Mouse (Mus musculus) Muller cell, postnatal 12 days (primary cell): ENCODE measurements around the gene Gcn1l1.

Experiments used
- DNase-seq: peaks from one replicate; pipeline ENCODE4 v3.0.0-alpha.2; 2015; ENCODE audit errors: inconsistent ontology term

Gene Gcn1l1

DNA sequence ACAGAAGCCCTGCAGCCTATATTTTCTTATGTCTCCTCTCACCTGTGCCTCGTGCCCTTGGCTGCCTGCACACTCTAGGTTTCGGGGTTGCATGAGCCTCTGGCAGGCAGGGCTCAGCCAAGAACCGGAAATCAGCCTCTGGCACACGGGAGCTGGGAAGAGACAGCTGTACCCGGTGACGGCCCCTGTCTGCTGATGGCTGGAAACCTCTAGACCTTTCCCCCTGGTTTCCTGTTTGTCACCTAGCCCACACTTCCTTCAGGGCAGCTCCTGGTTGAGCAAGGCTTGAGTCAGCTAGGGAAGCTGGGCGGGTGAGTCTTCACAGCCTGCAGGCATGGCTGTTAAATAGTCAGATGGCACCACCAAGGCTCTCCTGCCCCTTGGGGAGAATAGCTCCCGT lies 30.2 kb upstream of the Gcn1l1 start:
- DNase-seq: no peak

DNA sequence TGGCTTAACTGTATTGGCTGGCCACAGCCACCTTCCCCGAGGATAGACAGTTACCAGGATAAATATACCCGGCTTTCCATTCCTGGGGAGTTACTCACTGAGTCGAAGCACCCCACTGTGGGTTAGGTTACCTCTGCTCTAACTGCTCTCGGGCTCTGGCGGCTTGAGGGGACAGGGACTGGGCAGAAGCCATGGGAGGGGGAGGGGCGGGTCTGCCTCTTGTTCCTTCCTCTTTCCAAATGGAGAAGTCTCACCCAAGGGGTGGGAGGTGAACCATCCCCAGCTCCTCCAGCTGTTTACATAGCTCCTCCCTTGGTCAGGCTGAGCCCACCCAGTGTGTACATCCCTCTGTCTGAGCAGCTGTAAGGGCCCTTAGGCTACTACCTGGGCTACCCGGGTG lies 29.4 kb upstream of the Gcn1l1 start:
- no peak for DNase-seq

DNA sequence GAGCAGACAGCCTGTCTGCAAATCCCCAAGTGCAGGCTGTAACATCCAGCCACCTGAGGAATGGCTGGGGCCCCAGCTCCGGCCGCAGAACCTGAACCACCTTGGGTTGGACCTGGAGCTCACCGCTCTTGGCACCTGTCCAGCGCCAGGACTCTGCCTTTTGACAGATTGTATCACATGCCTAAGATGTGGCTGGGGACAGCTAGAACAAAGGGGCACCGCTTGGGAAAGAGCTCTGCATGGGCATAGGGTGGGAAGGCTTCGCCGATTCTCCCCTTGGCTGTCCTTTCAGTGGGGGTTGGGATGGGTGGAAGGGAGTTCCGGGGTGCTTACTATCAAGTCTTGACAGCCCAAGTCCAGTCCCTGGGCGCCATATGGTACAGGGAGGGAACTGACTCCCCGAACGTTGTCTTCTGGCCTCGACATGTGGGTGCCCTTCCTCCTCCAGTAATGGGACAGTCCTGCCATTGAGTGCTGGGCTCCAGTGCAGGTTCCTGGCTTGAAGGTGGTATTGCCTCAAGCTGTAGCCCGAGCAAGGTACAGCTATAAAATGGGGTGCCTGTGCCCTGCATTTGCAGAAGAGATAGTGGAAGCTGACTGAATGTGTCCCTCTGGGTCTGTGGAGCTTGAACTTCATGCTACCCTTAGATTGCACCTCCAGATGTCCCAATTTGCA lies 26.9 kb upstream of the Gcn1l1 start:
- DNase-seq: no peak

DNA sequence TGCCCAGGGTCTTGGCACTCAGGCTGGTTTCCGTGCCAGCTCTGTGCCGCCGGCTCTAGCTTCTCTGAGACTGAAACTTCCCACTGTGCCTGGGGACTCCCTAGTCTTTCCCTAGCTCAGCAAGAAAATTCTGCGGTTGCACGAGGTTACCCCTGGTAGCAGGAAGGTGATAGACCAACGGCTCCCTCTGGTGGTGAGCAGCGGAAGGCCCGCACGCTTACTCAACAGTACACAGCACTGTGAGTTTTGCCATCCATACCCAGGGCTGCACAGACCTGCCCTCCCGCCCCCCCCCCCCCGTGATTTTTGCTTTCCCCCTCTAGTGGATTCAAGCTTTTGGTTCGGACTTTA lies 26.4 kb upstream of the Gcn1l1 start:
- DNase-seq: peak; percentile 93

DNA sequence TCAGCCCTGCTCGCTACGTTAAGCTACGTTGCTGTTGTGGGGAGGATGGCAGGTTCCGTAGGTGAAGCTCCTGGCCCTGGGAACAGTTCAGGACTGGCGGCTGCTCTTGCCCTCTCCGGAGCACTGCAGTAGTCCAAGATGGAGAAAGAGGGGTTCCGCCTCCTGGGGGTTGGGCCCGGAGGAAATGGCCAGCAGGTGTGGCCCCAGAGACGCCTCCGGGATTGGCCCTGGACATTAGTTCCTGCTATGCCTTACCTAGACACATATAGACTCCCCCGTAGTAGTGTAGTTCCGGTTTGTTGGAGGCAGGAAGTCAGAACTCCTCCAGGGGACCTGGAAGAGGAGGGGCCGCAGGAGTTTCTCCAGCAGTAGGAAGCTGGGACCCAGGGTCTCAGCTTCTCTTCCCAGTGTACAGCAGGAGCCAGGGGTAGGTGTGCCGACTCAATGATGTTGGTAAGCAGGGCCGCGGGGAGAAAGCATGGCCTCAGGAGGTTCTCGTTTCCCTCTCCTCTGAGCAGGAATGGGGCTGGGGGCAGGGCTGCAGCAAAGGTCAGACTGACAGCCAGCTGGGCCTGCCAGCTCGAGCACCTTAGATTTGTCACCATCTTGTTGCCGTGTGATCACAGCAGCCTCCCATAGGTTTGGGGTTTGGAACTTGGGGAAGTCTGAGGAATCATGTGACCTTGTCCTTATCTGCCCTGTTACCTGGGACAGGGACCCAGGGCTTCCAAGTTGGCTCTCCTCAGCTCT lies 22.2 kb upstream of the Gcn1l1 start:
- DNase-seq: no peak

DNA sequence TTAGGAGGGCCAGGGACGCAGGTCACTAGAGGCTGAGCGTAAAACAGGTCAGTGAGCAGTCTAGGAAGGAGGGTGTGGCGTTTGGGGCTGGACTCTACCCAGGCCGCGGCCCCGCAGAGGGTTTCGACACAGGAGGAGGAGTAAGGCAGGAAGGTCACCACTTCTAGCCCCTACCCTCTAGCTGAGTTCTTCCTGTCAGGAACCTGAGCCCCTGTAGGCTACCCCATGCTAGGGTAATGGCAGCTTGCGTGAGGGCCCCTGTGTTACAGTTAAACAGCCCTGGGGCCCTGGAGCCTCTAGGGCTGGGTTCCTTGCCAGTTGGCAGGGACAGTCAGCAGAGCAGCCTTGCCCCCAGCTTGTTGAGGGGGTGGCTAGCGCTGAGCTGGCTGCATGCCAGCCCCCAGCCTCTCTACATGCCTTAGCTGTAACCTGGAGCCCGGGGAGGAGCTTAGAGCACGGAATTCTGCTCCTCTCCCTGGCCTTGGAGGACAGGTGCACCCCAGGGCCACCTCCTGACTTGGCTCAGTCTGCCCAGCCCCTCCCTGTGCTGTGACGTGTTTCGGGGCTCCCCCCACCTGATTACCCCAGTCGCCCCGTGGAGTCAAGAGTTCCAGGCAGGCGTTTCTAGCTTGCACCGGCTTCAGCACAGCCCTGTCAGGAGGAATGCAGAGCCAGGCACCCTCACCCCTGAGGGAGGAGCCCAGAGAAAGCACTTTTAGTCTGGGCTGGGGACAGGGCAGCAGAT lies 21.4 kb upstream of the Gcn1l1 start:
- peak; percentile 92 for DNase-seq

DNA sequence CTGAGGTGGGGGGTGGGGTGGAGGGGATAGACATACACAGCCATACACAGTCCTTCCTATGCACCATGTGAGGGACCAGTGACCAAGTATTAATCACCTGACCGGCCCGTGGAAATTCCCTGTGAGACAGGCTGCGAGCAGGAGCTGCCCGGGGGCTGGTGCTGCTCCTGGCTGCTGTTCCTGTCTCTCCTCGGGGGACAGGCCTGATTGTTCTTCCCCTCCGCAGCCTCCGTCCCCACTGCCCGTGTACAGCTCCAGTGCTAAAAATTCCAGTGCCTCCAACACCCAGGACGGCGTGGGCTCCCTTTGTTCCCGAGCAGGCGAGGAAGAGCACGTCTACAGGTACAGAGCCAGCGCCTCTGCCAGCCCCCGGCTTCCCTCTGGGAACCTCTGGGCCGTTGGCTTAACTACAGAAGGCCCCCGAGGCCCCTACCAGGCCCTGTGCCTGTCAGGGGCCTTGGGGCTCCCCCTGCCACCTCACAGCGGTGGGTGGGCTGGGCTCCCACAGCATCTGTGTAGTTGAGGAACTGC lies 20.3 kb upstream of the Gcn1l1 start:
- no peak for DNase-seq

DNA sequence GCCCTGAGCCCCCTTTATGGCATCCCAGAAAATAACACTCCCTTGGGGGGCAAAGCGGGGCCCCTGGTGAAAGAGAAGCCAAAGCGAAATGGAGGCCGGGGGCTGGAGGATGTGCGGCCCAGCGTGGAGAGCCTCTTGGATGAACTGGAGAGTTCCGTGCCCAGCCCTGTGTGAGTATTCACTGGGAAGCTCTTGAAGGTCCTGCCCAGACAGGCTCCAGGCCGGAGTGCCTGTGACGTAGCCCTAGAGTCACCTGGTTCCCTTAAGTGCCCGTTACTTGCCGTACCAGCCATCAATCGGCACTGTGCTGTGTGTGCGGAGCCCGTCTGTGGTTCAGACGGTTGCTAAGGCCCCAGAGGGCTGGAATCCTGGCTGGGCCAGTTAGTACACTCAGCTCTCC lies 19.4 kb upstream of the Gcn1l1 start:
- DNase-seq: no peak

DNA sequence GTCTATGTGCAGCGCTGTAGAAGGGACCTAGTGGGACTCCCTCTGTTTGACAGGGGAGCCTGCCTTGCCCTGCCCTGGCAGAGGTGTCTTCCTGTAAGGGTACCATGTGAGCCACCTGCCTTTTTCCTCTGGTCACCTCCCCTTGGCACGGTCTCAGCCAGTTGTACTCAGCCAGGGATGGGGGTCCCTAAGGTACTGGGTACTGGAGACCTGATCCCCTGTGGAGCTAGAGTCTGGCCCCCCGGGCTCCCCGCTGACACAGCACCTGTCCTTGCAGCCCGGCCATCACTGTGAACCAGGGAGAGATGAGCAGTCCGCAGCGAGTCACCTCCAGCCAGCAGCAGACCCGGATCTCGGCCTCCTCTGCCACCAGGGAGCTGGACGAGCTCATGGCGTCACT lies 18.5 kb upstream of the Gcn1l1 start:
- no peak for DNase-seq

DNA sequence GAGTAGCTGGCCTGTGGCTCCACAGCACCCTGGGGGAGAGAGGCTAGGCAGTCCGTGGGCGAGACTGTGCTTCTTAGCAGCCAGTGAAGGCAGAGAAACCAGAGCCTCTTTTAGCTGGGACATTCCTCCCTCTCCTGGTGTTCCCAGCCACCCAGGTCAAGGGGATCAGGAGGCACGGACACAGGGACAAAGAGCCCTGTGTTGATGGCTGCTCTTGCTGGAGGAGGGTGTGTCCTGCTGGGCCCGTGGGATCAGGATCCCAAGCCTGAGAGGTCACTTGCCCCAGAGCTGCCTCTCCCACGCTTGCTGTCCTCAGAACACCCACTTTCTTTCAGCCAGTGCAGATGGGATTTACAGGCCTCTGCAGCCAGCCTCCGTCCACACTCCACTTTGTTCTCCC lies 18.0 kb upstream of the Gcn1l1 start:
- DNase-seq: peak; percentile 83

DNA sequence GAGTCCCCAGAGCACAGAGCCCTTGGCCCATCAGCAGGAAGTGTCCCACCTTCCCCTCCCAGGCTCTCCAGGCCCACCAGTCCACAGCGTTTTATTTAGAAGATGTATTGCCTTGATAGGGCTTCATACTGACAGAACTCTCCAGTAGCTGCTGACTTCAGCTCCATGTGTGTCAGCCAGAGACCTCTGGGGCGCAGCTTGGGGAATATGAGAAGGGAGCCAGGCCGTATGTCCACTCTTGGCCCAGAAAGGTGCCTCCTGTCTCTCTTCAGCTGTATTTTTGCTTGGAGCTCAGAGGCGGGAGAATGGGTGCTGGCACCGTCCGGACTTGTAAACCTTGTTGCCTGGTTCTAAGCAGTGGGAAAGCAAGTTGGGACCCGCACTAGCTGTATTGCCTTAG lies 17.6 kb upstream of the Gcn1l1 start:
- no peak for DNase-seq

DNA sequence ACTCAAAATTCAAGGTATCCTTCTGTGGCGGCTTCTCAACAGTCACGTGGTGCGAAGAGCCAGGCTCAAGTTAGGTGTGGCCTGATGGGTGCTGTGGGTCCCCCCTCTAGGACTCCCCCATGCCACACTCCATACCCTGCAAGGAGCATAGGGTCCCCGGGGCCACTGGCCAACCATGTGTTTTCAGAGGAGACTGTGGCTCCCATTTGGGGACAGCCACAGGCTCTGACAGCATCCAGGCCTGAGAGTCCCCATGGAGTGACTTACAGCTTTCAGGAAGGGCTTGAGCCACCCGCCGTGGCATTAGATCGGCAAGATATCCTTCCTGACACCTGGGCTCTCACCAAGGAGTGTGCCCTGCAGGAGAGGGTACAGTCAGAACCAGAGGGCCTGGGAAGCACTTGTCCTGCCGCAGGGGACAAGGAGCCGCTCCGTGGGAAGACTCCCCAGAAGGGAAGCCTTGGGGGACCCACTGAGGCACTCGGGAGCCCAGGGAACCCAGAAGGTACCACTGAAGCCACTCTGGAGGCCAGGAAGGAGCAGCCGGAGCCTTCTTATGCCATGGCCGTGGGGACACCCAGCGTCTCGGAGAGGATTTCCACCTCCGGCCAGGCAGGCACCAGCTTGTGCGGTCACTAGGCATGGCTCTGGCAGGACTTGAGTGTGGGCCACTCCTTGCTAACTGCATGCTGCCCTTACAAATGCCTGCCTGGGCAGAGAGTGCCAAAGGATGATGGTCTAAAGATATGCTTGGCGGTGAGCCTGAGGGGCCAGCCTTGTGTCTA lies 16.4 kb upstream of the Gcn1l1 start:
- no peak for DNase-seq

DNA sequence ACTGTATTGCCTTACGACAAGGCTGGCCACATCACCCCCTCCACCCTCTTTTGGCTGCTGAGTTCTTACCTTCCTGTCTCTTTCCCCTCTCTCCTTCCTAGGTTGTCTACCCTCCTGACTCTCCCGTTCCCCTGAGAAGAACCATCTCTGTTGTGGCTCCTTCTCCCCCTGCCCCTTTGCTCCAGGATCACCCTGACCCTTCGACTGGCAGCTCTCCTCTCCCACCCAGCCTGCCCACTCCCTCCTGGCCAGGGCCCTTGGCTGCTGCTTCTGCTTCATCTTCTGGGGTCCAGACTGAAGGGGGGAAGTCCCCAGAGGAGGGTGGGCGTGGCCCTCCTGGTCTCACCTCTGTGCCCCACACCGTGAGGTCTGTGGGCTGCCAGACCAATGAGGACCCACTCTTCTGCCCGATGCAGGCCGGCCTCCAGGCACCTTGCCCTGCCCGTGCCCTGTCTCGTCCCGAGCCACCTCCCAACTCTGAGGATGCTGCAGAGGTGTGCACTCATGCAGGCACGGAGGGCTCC lies 14.5 kb upstream of the Gcn1l1 start:
- DNase-seq: no peak

DNA sequence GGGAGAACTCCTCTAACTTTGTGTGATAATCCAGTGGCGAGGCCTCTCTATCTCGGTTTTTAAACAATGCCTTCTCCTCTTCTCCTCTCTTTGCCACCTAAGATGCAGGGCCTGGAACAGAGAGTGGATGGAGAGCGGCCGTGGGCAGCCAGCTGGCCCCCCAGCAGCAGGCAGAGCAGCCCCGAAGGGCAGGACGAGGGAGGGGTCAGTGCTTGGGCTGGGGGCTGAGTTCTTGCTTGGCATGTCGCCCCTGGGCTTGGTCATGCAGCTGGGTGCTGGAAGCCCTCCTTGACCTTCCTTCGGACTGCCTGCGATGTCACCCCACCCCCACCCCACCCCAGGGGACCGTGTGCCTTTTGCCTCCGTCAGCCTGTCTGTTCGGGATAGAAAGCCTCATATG lies 13.7 kb upstream of the Gcn1l1 start:
- no peak for DNase-seq

DNA sequence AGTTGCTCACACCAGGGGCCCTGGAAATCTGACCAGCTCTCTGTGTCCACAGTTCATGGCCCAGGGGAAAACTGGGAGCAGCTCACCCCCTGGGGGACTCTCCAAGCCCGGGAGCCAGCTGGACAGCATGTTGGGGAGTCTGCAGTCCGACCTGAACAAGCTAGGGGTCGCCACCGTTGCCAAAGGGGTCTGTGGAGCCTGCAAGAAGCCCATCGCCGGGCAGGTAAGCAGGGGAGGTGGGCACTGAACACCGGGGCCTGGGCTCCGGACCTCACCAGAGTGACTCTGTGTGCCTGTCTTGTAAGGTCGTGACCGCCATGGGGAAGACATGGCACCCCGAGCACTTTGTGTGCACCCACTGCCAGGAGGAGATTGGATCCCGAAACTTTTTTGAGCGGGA lies 13.3 kb upstream of the Gcn1l1 start:
- no peak for DNase-seq

DNA sequence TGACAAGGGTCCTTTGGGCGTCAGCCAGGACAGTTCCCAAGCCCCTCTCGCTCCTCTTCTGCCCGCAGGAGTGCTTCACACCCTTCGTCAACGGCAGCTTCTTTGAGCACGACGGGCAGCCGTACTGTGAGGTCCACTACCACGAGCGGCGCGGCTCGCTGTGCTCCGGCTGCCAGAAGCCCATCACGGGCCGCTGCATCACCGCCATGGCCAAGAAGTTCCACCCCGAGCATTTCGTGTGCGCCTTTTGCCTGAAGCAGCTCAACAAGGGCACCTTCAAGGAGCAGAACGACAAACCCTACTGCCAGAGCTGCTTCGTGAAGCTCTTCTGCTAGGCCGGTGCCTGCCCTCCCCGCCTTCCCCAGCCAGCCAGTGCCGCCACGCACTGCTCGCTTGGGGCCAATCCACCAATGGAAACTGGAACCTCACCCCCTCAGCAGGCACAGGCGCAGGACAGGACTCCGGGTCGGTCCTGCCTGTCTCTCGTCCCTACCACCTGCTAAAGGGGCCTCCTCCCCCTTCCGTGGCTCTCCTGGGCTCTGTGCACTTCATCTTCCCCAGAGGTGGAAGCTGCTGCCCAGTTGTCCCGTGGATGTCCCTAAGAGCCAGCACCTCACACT lies 11.1 kb upstream of the Gcn1l1 start:
- DNase-seq: no peak

DNA sequence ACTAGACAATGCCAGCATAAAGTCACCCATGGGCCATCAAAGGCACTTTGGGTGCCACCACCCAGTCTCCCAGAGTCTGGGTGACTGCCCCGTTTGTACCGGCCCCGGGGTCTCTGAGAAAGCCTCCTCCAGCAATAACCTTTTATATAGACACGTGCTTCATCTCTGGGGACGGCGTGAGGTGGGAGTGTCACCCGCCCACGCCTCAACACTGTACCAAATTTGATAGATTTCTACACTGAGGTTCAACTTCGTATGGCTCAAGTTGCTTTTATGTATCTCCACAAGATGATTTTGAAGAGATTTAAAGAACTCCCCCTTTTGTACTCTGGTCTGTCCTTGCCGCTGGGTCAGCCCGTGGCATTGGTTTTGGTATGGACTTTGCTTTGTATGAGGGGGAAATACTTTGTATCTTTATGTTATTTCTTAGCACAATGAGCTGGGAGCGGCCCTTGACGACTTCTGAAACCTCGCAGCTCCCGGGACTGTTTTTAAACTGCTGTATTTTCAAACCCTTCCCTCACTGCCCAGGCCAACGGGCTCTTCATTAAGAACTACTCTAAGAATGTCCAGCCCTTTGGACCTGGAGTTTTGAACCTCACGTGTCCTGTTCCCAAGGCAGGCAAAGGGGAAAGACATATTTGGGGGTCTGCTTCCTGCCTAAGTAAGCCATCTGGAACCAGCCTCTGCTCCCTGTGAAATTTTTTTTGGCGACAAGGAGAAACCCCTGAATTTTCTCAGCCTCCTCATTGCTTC lies 10.3 kb upstream of the Gcn1l1 start:
- DNase-seq: no peak

DNA sequence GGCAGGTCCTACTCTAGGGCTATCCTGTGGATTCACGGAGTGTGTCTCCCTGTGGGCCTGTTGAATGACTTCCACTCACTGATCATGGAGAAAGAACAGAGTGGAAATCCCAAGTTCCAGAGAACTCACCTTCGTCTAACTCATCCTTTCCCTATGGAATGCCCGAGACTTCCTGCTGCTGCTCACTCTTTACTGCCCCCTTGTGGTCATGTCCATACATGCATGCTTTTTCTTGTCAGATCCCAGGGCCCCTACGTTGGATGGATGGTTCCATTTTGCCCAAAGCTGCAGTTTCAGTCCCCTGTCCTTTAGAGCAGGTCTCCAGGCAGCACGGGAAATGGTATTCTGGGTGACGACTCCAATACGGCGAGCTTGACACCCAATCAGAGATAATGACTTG lies 8.8 kb upstream of the Gcn1l1 start:
- DNase-seq: no peak

DNA sequence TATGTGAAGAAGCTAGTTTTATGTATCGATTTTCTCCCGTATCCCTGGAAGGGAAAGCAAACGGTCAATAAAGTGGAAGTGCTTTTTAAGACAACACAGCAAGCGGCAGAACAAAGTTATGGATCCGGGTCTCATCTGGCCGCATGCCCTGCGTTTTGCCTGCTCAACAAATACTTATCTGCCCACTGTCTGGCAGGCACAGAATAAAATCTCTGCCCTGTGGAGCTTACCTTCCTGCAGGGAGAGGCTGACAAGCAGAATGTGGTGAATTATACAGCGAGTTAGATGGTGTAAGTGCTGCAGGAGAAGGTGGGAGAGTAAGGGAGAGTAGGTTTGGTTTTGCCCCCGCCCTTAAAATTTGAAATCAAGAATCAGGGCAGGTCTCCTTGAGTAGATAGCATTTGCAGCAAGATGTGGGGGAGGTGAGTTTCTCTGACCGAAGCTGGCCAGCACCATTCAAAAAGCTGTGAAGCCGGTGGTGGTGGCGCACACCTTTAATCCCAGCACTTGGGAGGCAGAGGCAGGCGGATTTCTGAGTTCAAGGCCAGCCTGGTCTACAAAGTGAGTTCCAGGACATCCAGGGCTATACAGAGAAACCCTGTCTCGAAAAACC lies 6.8 kb upstream of the Gcn1l1 start:
- DNase-seq: no peak
